Mouse (Mus musculus): ENCODE measurements at regions not wholly inside any gene's neighbourhood (a gene's known extent, or its start where the extent isn't known, plus 50 kb on each side); places are given as distances from the start of the nearest gene placed in this dataset.
"Not testable (repeated sequence)": the region's sequence is repeated elsewhere in the genome, so short reads cannot be mapped to it uniquely, and the experiment has no call there.

GRCm38 (mm10) chr10:14333344-14333743, 212.1 kb downstream of the Adgrg6 start:
- no peak for DNase-seq

DNA sequence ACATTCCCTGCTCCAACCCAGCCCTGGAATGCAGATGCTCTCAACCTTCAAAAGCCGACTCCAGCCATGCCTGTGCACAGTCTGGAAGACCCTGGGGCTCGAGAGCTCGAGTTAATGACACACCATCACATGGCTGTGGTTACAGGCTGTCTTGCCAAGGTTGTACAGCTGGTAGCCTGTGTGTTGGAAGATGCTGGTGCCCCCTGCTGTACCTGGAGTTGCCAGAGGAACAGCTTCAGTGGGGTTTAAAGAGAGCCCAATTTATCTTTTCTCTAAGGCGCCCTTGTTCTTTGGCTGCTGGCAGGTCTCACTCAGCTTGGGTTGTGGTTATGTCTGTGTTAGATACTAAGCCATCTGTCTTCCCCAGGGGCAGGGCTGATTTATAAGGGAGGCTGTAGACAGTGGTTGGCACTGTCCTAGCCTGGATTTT, 212.8 kb downstream of the Adgrg6 start:
- peak; percentile 30 for DNase-seq

GRCm38 (mm10) chr10:14328846-14329245, 216.6 kb downstream of the Adgrg6 start:
- no peak for DNase-seq

DNA sequence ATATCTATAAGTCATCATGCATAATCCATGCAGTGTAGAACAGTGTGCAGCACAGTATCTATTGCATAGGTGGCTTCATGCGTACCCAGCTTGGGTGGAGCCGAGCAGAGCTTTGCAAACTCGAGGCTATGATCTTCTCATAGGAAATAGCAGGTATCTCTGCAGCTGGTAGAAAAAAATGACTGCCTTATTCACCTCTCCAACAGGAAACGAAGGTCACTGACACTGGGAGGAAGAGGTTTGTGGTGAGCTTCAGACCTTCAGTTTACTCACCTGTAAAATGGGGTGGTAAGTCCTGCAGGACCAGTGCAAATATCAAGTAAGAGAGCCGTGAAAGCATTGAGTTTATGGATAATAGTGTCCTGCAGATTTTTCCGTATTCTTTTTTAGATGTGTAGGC, 219.2 kb downstream of the Adgrg6 start:
- DNase-seq = no peak

- peak; percentile 75 for DNase-seq
Measured at GRCm38 (mm10) chr10:14321503-14321902, 224.0 kb downstream of the Adgrg6 start.

GRCm38 (mm10) chr10:14315232-14315631, 230.2 kb downstream of the Adgrg6 start:
- no peak for DNase-seq

DNA sequence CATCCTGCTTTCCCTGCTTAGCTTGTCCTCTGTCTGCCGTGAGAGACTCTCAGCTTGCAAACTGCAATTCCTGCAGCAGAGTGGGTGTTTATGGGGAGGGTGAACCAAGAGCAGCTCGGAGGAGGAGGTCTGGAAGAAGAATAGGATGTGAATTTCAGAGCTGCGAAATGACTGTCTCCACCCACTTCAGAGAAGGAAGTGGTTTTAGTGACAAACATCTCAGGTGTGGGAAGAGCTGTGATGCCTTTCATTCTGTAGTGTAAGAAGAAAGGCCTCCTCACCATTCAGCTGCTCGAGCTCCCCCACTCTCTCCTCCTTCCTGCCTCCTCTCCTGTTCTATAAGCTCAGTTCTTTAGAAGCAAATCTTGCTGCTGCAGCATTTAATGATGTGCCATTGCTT, 230.9 kb downstream of the Adgrg6 start:
- no peak for DNase-seq

- DNase-seq = no peak
Measured at GRCm38 (mm10) chr10:14314004-14314581, 231.4 kb downstream of the Adgrg6 start.

DNA sequence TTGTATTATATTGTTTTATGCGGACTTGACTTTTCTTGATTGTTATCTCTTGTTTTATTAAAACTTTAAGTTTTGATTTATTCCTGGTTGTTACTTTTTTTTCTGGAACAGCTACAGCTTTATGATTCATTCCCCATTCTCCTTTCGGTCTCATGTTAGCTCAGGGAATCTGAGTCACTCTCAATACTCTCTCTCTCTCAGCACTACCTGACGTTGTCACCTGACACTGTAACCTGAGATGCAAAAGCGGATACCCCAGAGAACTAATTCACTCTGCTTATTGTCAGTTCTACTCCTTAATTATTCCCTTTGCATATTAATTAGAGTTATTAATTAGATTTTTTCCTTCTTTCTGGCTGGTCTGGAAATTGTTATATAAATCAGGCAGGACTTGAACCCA, 232.5 kb downstream of the Adgrg6 start:
- DNase-seq = no peak

GRCm38 (mm10) chr10:14311962-14312361, 233.5 kb downstream of the Adgrg6 start:
- no peak for DNase-seq

GRCm38 (mm10) chr10:14306811-14307210, 238.6 kb downstream of the Adgrg6 start:
- DNase-seq = no peak

DNA sequence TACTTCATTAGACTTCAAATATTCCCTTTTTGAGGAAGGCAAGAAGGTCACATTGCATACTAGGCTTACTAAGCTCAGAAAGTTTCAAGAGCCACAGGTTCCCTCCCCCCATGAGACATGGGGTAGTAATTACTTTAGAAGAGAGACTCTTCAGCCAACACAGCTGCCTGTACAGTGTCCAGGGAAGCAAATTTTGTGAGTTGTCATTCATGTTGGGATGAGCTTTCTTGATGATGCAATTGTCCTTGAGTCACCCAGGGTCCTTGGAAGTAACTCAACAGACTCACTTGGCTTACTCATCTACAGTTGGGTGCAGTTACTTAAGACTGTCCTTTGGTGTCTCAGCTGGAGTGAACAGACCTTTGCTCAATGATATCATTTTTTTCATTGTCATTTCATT, 242.0 kb downstream of the Adgrg6 start:
- no peak for DNase-seq

- no peak for DNase-seq
Measured at GRCm38 (mm10) chr10:14296147-14296546, 249.3 kb downstream of the Adgrg6 start.

DNA sequence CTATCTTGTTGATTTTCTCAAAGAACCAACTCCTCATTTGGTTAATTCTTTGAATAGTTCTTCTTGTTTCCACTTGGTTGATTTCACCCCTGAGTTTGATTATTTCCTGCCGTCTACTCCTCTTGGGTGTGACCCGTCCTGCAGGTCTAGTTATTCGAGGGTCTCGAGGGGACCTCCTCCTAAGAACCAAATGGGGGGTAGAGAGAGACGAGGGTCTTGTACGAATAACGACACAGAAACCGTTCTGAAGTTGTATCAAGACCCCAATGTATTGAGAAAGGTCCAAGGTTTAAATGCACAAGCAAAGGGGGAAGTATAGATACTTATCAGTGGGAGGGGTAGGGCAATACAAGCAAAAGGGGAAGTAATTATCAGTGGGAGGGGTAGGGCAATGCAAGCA, 252.8 kb downstream of the Adgrg6 start:
- not testable (repeated sequence) for DNase-seq

DNA sequence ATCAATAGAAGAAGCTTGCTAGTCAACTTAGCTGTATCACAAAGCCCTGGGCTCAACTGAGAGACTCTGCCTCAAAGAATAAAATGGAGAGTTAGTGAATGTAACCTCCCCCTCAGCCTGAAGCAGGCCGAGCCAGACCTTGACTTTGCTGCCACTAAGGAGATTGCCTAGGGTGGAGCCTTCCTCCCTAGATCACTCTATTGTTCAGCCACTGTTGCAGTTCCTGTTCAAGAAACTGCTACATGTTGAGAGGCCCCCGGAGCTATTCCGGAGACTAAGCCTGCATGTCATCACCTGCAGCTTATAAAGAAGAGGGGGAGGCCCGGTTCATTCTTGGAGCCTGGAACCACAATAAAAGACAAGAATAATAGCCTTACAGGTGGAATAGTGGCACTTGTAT, 257.9 kb downstream of the Adgrg6 start:
- no peak for DNase-seq

- DNase-seq = no peak
Measured at GRCm38 (mm10) chr10:14276631-14277030, 268.8 kb downstream of the Adgrg6 start.

- DNase-seq = no peak
Measured at GRCm38 (mm10) chr10:14275477-14275876, 270.0 kb downstream of the Adgrg6 start.

DNA sequence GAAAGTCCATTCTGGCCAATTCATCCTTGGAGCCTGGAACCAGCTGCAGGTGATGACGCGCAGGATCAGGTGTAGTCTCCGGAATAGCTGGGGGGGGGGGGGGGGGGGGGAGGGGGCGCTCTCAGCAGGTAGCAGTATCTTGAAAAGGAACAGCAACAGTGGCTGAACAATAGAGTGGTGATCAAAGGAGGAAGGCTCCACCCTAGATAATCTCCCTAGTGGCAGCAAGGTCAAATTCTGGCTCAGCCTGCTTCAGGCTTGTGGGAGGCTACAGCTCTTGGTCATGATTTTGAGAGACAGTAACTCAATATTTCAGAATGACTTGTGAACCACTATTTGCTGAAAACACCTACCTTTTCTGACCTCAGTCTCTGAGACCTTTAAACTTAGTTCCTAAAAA, 275.5 kb downstream of the Adgrg6 start:
- DNase-seq = no peak

DNA sequence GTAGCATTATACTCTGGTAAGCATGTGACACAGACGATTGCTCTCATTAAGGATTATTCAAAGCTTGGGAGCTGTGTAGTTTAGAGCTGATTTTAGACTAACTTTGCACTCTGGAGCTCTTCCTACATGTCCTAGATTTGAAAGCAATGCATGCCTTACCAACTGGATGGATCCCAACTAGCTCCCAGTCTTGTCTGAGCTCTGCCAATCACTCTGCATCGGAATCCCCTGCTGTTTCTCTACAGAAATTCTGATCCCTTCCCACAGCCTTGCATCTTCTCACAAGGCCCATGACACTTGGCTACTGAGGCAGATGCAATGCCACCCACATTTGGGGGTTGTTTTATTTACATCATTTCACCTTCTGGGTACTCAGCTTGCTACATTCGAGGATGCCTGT, 277.8 kb downstream of the Adgrg6 start:
- DNase-seq = no peak

- no peak for DNase-seq
Measured at GRCm38 (mm10) chr10:14239670-14240069, 273.8 kb downstream of the Hivep2 start.

DNA sequence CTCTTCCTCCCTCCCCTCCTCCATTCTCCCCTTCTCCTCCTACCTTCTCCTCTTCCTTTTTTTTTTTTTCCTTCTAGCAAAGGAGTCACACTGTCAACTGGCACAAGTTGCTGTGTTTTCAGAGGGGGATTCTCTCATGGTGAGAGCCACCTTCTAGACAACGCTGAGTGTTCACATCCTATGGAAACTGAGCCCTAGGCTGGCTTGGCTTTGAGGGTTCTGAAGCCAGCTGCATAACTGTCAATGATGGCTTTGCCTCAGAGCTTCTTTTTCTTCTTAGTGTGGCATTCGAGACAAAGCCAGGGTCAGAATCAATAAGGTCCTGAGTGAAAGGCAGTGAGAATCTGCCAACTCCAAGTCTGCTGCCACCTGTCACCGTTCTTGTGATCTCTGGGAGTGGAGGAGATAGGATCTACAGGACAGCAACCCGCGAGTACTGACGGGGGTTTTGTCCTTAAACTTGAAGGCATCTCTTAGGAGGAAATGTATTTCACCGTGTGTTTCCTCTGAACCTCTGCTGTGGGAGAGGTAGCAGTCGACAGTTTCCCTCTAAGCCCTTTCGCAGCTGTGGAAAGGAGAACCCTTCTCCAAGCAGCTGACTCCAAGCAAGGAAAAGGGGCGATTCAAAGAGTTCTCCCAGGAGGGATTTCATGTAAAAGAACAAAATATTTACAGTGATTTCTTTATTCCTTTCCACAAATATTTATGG, 269.2 kb downstream of the Hivep2 start:
- DNase-seq = no peak

GRCm38 (mm10) chr10:14234005-14234602, 268.2 kb downstream of the Hivep2 start:
- DNase-seq = no peak

GRCm38 (mm10) chr10:14233335-14233734, 267.5 kb downstream of the Hivep2 start:
- no peak for DNase-seq

DNA sequence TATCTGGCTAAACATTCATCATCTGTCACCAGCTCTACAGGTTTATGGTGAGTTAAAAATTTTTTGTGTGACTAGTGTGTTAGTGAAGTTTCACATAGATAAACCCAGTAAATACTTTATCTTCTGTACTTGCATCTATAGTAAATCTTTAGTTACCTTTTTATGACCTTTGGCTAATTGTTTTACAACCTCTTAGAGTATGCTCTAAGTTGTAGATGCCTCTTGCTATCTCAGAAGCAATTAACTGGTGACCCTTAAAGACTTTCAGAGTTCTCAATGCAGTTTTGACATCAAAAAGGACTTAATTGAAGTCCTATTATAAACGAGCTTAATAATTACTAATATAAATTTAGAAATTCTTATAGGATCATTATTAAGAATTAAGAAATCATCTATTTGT, 265.6 kb downstream of the Hivep2 start:
- DNase-seq = no peak

Measured in kidney, postnatal 14 days (tissue).